Mouse (Mus musculus) layer of hippocampus, adult 18-20 months (tissue): ENCODE results near the gene Tshz3. TPM values are rescaled to one million over a fixed set of nuclear protein-coding genes. Genes with fewer than 3 reads are reported as not detected.

ENCODE experiments used
- DNase-seq, 2 experiments: peaks; one replicate each; pipeline ENCODE4 v3.0.0; 2022; ENCODE audit warnings: low spot score in 2 of 2
- total RNA-seq, 2 experiments: library from RNA; stranded (reverse); gene quantifications; 2 replicates each; pipeline ENCODE4 v1.2.3; 2021

The Tshz3 gene
- total RNA-seq, 2 experiments from 2014 or later: 13.0 to 16.5 TPM

GRCm38 (mm10) chr7:36778456-36778855 lies 80.5 kb downstream of the Tshz3 start:
- DNase-seq: no peak

- DNase-seq: no peak
These were observed 86.4 kb downstream of the Tshz3 start for GRCm38 (mm10) chr7:36784243-36784773.

- DNase-seq: no peak
These were observed 88.9 kb downstream of the Tshz3 start for GRCm38 (mm10) chr7:36786713-36787421.

- no peak for DNase-seq
These were observed 98.7 kb downstream of the Tshz3 start for GRCm38 (mm10) chr7:36796392-36797187.
